Mouse (Mus musculus) CH12.LX (cell line): ENCODE measurements around the gene Rpl35. TPM values are rescaled to one million over a fixed set of nuclear protein-coding genes. Genes with fewer than 3 reads are reported as not detected.
A peak's percentile ranks its signal among the peaks of the same experiment; 100 is the strongest.

Experiments used
- DNase-seq: peaks from one replicate; pipeline ENCODE4 v3.0.0-alpha.2; 2013; ENCODE audit errors: extremely low read depth
- H3K27ac ChIP-seq: 2 replicates; pipeline ENCODE4 v1.5.1; 2012; ENCODE audit warnings: low read depth, mild to moderate bottlenecking, control low read depth, moderate library complexity; ENCODE audit not compliant: insufficient read depth
- H3K27me3 ChIP-seq: replicated peaks from 2 replicates; pipeline ENCODE3; 2012; ENCODE audit warnings: inconsistent platforms
- H3K36me3 ChIP-seq, 2 experiments: replicated peaks in 1 of 2; 2 replicates each; pipeline versions ENCODE3 to v1.6.1; 2012; ENCODE audit warnings: inconsistent platforms in 1 of 2, low read length in 1 of 2, mild to moderate bottlenecking in 1 of 2, mixed read lengths in 1 of 2, moderate library complexity in 1 of 2; ENCODE audit not compliant: control insufficient read depth in 1 of 2, insufficient read depth in 1 of 2
- H3K4me1 ChIP-seq, 2 experiments: 2 replicates each; pipeline ENCODE4 v1.6.1; 2012; ENCODE audit warnings: inconsistent platforms in 1 of 2, moderate library complexity in 1 of 2; ENCODE audit not compliant: insufficient read depth in 2 of 2, control insufficient read depth in 1 of 2
- H3K4me2 ChIP-seq: 2 replicates; pipeline ENCODE4 v1.6.1; 2012; ENCODE audit warnings: low read depth, mild to moderate bottlenecking, control low read depth; ENCODE audit not compliant: poor library complexity, insufficient read depth, severe bottlenecking
- H3K4me3 ChIP-seq, 3 experiments: fragments of 150-350 bp in 1 of 3; sonication (generic) in 1 of 3; replicated peaks in 1 of 3; 2 replicates each; pipeline versions ENCODE3 to v1.5.1; 2011 to 2012; ENCODE audit warnings: low read depth in 2 of 3, low read length in 2 of 3, mild to moderate bottlenecking in 2 of 3, moderate library complexity in 2 of 3, control low read depth in 1 of 3, improper control_type of control experiment in 1 of 3, inconsistent platforms in 1 of 3, mixed read lengths in 1 of 3; ENCODE audit not compliant: poor library complexity in 1 of 3
- H3K79me2 ChIP-seq: replicated peaks from 2 replicates; pipeline ENCODE4 v1.6.1; 2012; ENCODE audit warnings: mild to moderate bottlenecking, moderate library complexity; ENCODE audit not compliant: control insufficient read depth, poor library complexity, insufficient read depth, severe bottlenecking; ENCODE audit errors: extremely low read depth
- H3K9ac ChIP-seq: 2 replicates; pipeline ENCODE4 v1.6.1; 2012; ENCODE audit warnings: low read depth, mild to moderate bottlenecking, control low read depth, moderate library complexity; ENCODE audit not compliant: insufficient read depth
- H3K9me3 ChIP-seq: replicated peaks from 2 replicates; pipeline ENCODE3; 2012; ENCODE audit warnings: low read length, inconsistent platforms, mixed read lengths
- BHLHE40 ChIP-seq: IDR thresholded peaks from 2 replicates; pipeline ENCODE4 v1.6.1; 2011; ENCODE audit warnings: mild to moderate bottlenecking, low read depth, low read length, improper control_type of control experiment
- JUN ChIP-seq: IDR thresholded peaks from 2 replicates; pipeline ENCODE4 v1.6.1; 2011; ENCODE audit warnings: low read depth, mild to moderate bottlenecking, low read length, improper control_type of control experiment, moderate library complexity; ENCODE audit not compliant: insufficient read depth
- KAT2A ChIP-seq: IDR thresholded peaks from 2 replicates; pipeline ENCODE4 v1.6.1; 2012; ENCODE audit warnings: low read length, improper control_type of control experiment, inconsistent platforms; ENCODE audit not compliant: insufficient replicate concordance
- MYC ChIP-seq: IDR thresholded peaks from 2 replicates; pipeline ENCODE4 v1.6.1; 2011; ENCODE audit warnings: low read depth, mild to moderate bottlenecking, improper control_type of control experiment, low read length
- NRF1 ChIP-seq: IDR thresholded peaks from 2 replicates; pipeline ENCODE4 v1.6.1; 2014; ENCODE audit warnings: low read depth, mild to moderate bottlenecking, inconsistent platforms, low read length, improper control_type of control experiment, moderate library complexity
- PAX5 ChIP-seq: IDR thresholded peaks from 2 replicates; pipeline ENCODE4 v1.6.1; 2012; ENCODE audit warnings: low read length, inconsistent platforms, mixed read lengths
- POLR2A ChIP-seq: IDR thresholded peaks from 2 replicates; pipeline ENCODE4 v1.6.1; 2011; ENCODE audit warnings: low read depth, mild to moderate bottlenecking, improper control_type of control experiment, low read length
- POLR2AphosphoS2 ChIP-seq: IDR thresholded peaks from 2 replicates; pipeline ENCODE4 v1.6.1; 2011; ENCODE audit warnings: low read depth, low read length, improper control_type of control experiment
- RCOR1 ChIP-seq: conservative IDR thresholded peaks from 2 replicates; pipeline ENCODE4 v1.6.1; 2012; ENCODE audit warnings: low read depth, mild to moderate bottlenecking, inconsistent platforms, low read length, improper control_type of control experiment
- SIN3A ChIP-seq: IDR thresholded peaks from 2 replicates; pipeline ENCODE4 v1.6.1; 2012; ENCODE audit warnings: low read length, improper control_type of control experiment, inconsistent platforms
- UBTF ChIP-seq: IDR thresholded peaks from 2 replicates; pipeline ENCODE4 v1.6.1; 2012; ENCODE audit warnings: low read depth, mild to moderate bottlenecking, inconsistent platforms, low read length, improper control_type of control experiment, moderate library complexity
- USF1 ChIP-seq: IDR thresholded peaks from 2 replicates; pipeline ENCODE4 v1.6.1; 2014; ENCODE audit warnings: low read depth, mild to moderate bottlenecking, inconsistent platforms, low read length, improper control_type of control experiment
- ZKSCAN1 ChIP-seq: IDR thresholded peaks from 2 replicates; pipeline ENCODE4 v1.6.1; 2012; ENCODE audit warnings: low read depth, inconsistent platforms, low read length, improper control_type of control experiment, borderline replicate concordance
- ZNF384 ChIP-seq: IDR thresholded peaks from 2 replicates; pipeline ENCODE4 v1.6.1; 2012; ENCODE audit warnings: low read depth, low read length, improper control_type of control experiment, inconsistent platforms
- dilution Hi-C: fragments of 300-500 bp; cut with MboI; formaldehyde crosslinking; loops from 2 replicates; pipeline ENCODE4 v1.14.3; 2020; ENCODE audit warnings: low sequenced_read_pairs; ENCODE audit not compliant: extremely low pct_unique_long_range_greater_than_20kb, extremely low pct_ligation_motif_present
- in situ Hi-C: fragments of 300-500 bp; cut with MboI; formaldehyde crosslinking; loops from 3 replicates; pipeline ENCODE4 v1.14.3; 2019; ENCODE audit warnings: low sequenced_read_pairs, low pct_ligation_motif_present, low pct_unique_long_range_greater_than_20kb, mixed read lengths
- polyA plus RNA-seq: library from polyadenylated mRNA; unstranded; fragments of >175 nt; gene quantifications from 2 replicates; pipeline ENCODE4 v1.2.1, GENCODE M21; 2012; ENCODE audit warnings: low read depth; ENCODE audit not compliant: insufficient read length
- total RNA-seq, 2 experiments: library from RNA; depleted of rRNA; stranded (reverse); fragments of 300-350 nt in 1 of 2; fragments of >200 nt in 1 of 2; gene quantifications; 2 replicates each; pipeline ENCODE4 v1.2.3; 2012 to 2014

The Rpl35 gene
- total and polyA plus RNA-seq, 3 experiments = 649 to 2,171 (median 976) TPM

DNA sequence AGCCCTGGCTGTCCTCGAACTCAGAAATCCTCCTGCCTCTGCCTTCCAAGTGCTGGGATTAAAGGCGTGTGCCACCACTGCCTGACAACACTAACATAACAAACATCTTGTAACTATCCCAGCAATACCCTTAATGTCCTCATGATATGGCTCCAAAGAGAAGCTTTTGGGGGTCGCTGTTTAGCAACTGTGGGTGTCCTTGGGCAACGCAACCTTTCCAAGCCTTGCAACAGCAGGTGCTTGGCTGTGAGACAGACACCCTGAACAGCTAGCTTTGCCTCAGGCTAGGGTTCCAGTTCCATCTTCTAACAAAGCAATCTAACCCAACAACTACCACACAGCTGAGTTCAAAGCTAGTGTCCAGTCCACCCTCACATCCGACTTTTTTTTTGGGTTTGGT lies 1.9 kb downstream of the Rpl35 start:
- H3K4me2 ChIP-seq = peak overlapping the region; percentile 89
- no peaks in the 10 kb centered on the region for H3K27me3 ChIP-seq
- TF ChIP-seq JUN (no peak), UBTF (no peak), USF1 (no peak), POLR2A (no peak; the same call in 1 of the 2 replicates), KAT2A (no peak), MYC (no peak), RCOR1 (no peak), BHLHE40 (no peak), ZKSCAN1 (no peak)
- H3K9ac ChIP-seq = peak overlapping the region; percentile 98
- no peak for DNase-seq
- peak overlapping the region; percentile 94 to 99 (median 97) for H3K4me3 ChIP-seq
- dilution Hi-C loops (no loop called here), in situ Hi-C loops (no loop called here)
- peaks cover 3 to 43% of the 10 kb centered on the region in 2 experiments for H3K4me1 ChIP-seq
- peaks cover 43 to 53% of the 10 kb centered on the region in 2 experiments for H3K36me3 ChIP-seq
- H3K27ac ChIP-seq = peak overlapping the region; percentile 50
- no peaks in the 10 kb centered on the region for H3K9me3 ChIP-seq
- H3K79me2 ChIP-seq = peaks cover 47% of the 10 kb centered on the region

DNA sequence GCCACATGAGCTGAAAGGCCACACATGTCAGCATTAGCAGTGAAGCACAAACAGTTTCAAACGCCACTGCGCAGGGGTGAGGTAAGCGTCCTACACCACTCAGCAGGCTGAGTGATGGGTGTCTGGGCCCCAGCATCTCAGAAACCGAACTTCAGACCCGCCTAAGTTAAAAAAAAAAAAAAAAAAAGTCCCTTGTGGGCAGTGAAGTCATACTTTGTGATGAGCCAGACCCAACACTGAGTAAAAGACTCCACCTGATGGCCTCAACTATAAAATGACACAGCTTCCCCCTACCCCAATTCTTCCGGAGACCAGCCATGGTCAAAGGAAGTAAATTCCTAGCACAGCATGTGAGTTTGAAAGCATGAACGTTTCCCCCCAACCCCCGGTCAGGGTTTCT lies 2.3 kb downstream of the Rpl35 start:
- H3K36me3 ChIP-seq = peaks cover 43 to 53% of the 10 kb centered on the region in 2 experiments
- H3K79me2 ChIP-seq = peaks cover 44% of the 10 kb centered on the region
- TF ChIP-seq ZKSCAN1 = no peak
- peak; percentile 89 for TF ChIP-seq ZNF384
- peak; percentile 21; the same call in 1 of the 2 replicates for TF ChIP-seq NRF1
- TF ChIP-seq POLR2AphosphoS2 = peak; percentile 63; the same call in 1 of the 2 replicates
- TF ChIP-seq PAX5 = no peak
- peaks cover 3 to 46% of the 10 kb centered on the region in 2 experiments for H3K4me1 ChIP-seq
- no peaks in the 10 kb centered on the region for H3K9me3 ChIP-seq
- dilution Hi-C loops (no loop called here), in situ Hi-C loops (no loop called here)
- peak overlapping the region; percentile 50 for H3K27ac ChIP-seq
- no peak for DNase-seq
- peak overlapping the region; percentile 94 to 99 (median 97) for H3K4me3 ChIP-seq
- peak overlapping the region; percentile 98 for H3K9ac ChIP-seq
- H3K4me2 ChIP-seq = peak overlapping the region; percentile 89
- no peaks in the 10 kb centered on the region for H3K27me3 ChIP-seq

DNA sequence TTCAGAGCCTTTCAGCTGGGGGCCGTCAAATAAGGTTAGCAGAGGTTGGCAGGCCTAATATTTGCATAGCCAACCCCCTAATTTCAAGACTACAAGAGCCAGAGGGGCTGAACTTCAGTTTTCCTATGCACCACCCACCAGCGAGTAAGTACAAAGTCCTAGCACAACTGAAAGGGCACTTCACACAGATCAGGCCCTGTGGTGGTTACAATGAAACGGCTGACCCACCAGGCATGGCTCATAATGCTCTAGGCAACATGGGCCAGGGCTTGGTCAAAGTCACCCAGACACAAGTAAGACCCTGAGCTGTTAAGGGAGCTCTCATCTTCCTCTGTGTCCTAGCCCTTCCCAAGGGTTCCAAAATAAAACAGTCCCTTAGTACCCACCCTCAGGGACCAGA lies 3.6 kb downstream of the Rpl35 start:
- no peak for DNase-seq
- Histone ChIP-seq H3K4me3 (peak overlapping the region in 1 of 3 experiments; percentile 32), H3K9me3 (no peaks in the 10 kb centered on the region), H3K4me1 (peaks cover 6 to 55% of the 10 kb centered on the region in 2 experiments), H3K79me2 (peaks cover 41% of the 10 kb centered on the region), H3K9ac (no peak overlapping the region; the same call in 1 of the 2 replicates), H3K4me2 (peak overlapping the region; percentile 89; the same call in 1 of the 2 replicates), H3K27me3 (no peaks in the 10 kb centered on the region), H3K36me3 (peaks cover 43 to 53% of the 10 kb centered on the region in 2 experiments), H3K27ac (no peak overlapping the region)
- in situ Hi-C loops = no loop called here
- dilution Hi-C loops = no loop called here
- TF ChIP-seq SIN3A (0 out of 2 replicates have a peak, but pooled peaks have one; percentile 29), POLR2AphosphoS2 (no peak), POLR2A (peak; percentile 37; the same call in 1 of the 2 replicates)
